Mouse (Mus musculus): ENCODE measurements around the gene Pogz. TPM values are rescaled to one million over a fixed set of nuclear protein-coding genes. Genes with fewer than 3 reads are reported as not detected.
"Not testable (repeated sequence)": the region's sequence is repeated elsewhere in the genome, so short reads cannot be mapped to it uniquely, and the experiment has no call there.

Pogz gene
- polyA plus RNA-seq, 1 experiment from 2014 or later: 17.6 TPM

DNA sequence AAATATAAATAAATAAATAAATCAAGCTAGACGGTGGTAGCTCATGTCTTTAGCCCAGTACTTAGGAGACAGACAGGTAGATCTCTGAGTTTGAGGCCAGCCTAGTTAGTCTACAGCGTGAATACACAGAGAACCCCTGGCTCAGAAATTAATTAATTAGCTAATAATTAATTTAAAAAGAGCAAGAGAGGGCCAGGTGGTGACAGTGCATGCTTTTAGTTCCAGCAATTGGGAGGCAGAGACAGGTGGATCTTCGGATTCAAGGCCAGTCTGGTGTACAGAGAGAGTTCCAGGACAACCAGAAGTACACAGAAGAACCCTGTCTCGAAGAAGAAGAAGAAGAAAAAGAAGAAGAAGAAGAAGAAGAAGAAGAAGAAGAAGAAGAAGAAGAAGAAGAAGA is 91.6 kb downstream of the Pogz start:
- H3K27me3 ChIP-seq (ENCODE audit: insufficient read depth, poor library complexity, severe bottlenecking); H3K4me3 ChIP-seq; H3K27ac ChIP-seq; H3K9me3 ChIP-seq; H3K36me3 ChIP-seq; DNase-seq (ENCODE audit: low spot score): not testable (repeated sequence)
- 88% methylated on average over 4 of the region's 4 CpGs for WGBS
- H3K4me1 ChIP-seq (replicated peaks): peaks cover 15% of the 10 kb centered on the region

DNA sequence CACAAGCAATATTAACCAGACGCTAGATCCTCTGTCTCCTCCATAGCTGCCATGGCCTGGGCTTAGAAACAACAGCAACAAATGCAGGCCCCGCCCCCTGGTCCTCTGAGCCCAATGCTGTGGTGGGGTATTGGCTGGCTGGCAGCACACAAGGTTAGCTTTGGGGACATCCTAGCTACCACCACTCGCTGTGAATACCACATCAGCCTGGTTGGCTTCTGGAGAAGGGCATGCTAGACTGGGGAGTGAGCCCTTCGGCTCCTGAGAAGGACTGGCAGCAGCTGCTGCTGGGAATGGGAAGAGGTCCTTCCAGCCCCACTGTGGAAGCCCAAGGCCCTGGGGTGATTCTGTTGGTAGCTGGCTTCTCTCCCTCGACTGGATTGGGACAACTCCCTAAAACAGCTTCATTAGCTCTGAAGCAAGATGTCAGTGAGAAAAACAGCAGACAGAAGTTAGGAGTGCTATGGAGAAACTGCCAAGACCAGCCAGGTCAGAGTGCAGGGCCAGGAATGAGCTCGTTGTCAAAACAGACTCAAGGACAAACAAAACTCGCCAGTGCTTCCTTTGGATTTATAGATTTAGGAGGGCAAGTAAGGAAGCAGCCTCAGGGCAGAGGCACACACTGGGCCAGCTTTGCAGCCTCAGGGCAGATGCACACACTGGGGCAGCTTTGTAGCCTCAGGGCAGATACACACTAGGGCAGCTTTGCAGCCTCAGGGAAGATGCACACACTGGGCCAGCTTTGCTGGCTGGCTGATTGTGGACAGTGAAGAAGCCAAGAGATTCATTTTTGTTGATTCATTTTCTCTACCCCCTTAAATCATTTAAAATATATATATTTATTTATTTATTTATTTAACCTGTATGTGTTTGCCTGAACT is 93.3 kb downstream of the Pogz start:
- H3K9me3 ChIP-seq; H3K27ac ChIP-seq; H3K4me3 ChIP-seq; H3K27me3 ChIP-seq (ENCODE audit: insufficient read depth, poor library complexity, severe bottlenecking); DNase-seq (ENCODE audit: low spot score); H3K36me3 ChIP-seq: not testable (repeated sequence)
- 43% methylated on average over 7 of the region's 7 CpGs for WGBS
- H3K4me1 ChIP-seq (replicated peaks): peaks cover 15% of the 10 kb centered on the region

DNA sequence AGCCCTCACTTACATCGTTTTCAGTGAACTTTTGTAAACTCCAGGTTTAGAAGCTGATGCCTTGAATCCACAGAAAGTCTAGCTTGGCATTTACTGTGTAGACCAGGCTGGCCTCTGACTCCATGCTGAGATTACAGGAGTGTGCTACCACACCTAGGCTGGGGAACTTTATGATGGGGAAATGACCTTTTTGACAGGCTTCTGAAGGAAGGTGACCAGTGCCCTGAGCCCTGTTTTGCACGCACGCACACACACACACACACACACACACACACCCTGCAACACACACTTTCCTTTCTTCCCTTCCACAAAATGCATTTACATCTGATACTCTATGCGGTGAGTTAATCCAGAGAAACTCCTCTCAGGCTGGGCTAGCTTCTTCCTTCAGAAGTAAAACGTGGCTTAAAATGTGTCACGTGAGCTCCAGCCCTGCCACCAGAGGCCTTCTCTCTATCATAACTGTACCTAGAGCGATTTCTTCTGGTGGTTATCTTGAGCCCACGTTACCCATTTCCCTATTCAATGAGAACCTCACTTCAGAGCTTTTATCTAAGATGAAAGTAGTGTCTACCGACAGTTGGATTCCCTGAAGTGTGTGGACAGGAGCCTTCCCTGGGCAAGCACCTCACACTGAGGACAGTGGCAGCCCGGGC is 94.2 kb downstream of the Pogz start:
- DNase-seq (ENCODE audit: low spot score); H3K27me3 ChIP-seq (ENCODE audit: insufficient read depth, poor library complexity, severe bottlenecking); H3K9me3 ChIP-seq; H3K4me3 ChIP-seq; H3K27ac ChIP-seq; H3K36me3 ChIP-seq: not testable (repeated sequence)
- peaks cover 15% of the 10 kb centered on the region for H3K4me1 ChIP-seq (replicated peaks)
- WGBS: 78% methylated on average over 10 of the region's 10 CpGs

Other genes starting within 250 kb of the Pogz start
- gene Gm10972, start 194.5 kb upstream of the Pogz start, polyA plus RNA-seq (2016; fragmentation: Nextera tagmentation; extraction: Ambion mirVana): not detected in 2 replicates
- gene Tuft1, start 178.7 kb upstream of the Pogz start, polyA plus RNA-seq (2016; fragmentation: Nextera tagmentation; extraction: Ambion mirVana): 3.5 and 3.7 TPM in 2 replicates
- 0.20 and 0.24 TPM in 2 replicates for gene Selenbp2, start 144.0 kb upstream of the Pogz start, polyA plus RNA-seq (2016; fragmentation: Nextera tagmentation; extraction: Ambion mirVana)
- 5.0 and 8.0 TPM in 2 replicates for gene Cgn, start 51.1 kb upstream of the Pogz start, polyA plus RNA-seq (2016; fragmentation: Nextera tagmentation; extraction: Ambion mirVana)
- 342 and 366 TPM in 2 replicates for gene Psmb4, start 49.4 kb downstream of the Pogz start, polyA plus RNA-seq (2016; fragmentation: Nextera tagmentation; extraction: Ambion mirVana)
- 5.1 and 7.4 TPM in 2 replicates for gene Selenbp1, start 95.5 kb downstream of the Pogz start, polyA plus RNA-seq (2016; fragmentation: Nextera tagmentation; extraction: Ambion mirVana)
- 5.7 TPM in 2 replicates for gene Rfx5, start 116.5 kb downstream of the Pogz start, polyA plus RNA-seq (2016; fragmentation: Nextera tagmentation; extraction: Ambion mirVana)
- 20.6 and 22.3 TPM in 2 replicates for gene Pi4kb, start 137.2 kb downstream of the Pogz start, polyA plus RNA-seq (2016; fragmentation: Nextera tagmentation; extraction: Ambion mirVana)
- 40.0 and 46.5 TPM in 2 replicates for gene Zfp687, start 177.9 kb downstream of the Pogz start, polyA plus RNA-seq (2016; fragmentation: Nextera tagmentation; extraction: Ambion mirVana)
- gene Psmd4, start 205.0 kb downstream of the Pogz start, polyA plus RNA-seq (2016; fragmentation: Nextera tagmentation; extraction: Ambion mirVana): 330 and 353 TPM in 2 replicates